Mouse (Mus musculus): ENCODE results near the gene Nol12. TPM values are rescaled to one million over a fixed set of nuclear protein-coding genes. Genes with fewer than 3 reads are reported as not detected.

Nol12 gene
- total and polyA plus RNA-seq, 3 experiments: 13.7 to 91.1 (median 33.2) TPM

- peak overlapping the region; percentile 93 to 98 (median 96) for H3K4me3 ChIP-seq (replicated peaks in 1 of 3; ENCODE audit: low read depth in 2 of 3, low read length in 2 of 3, poor library complexity in 1 of 3)
- H3K79me2 ChIP-seq (replicated peaks; ENCODE audit: control insufficient read depth, extremely low read depth, insufficient read depth, poor library complexity, severe bottlenecking): peaks cover 6% of the 10 kb centered on the region; the same call in 1 of the 2 replicates
- H3K36me3 ChIP-seq (replicated peaks in 1 of 2; ENCODE audit: control insufficient read depth in 1 of 2, insufficient read depth in 1 of 2, low read length in 1 of 2): peaks cover 12 to 35% of the 10 kb centered on the region in 2 experiments
- peak; percentile 23; the same call in 1 of the 2 replicates for TF ChIP-seq ETS1 (conservative IDR thresholded peaks at IDR 0.05; ENCODE audit: low read depth, low read length)
- TF ChIP-seq POLR2A (IDR thresholded peaks at IDR 0.05; ENCODE audit: low read depth, low read length): peak; percentile 51
- no peak for TF ChIP-seq ZNF384 (IDR thresholded peaks at IDR 0.05; ENCODE audit: low read depth, low read length)
- TF ChIP-seq NRF1 (IDR thresholded peaks at IDR 0.05; ENCODE audit: low read depth, low read length): peak; percentile 85
- peak; percentile 22 for TF ChIP-seq IRF4 (IDR thresholded peaks at IDR 0.05; ENCODE audit: low read depth, low read length)
- peak; percentile 85; the same call in 1 of the 2 replicates for TF ChIP-seq MXI1 (IDR thresholded peaks at IDR 0.05; ENCODE audit: low read depth, low read length)
- peak; percentile 7; the same call in 1 of the 2 replicates for TF ChIP-seq ELF1 (IDR thresholded peaks at IDR 0.05; ENCODE audit: low read depth, low read length)
- no peak for TF ChIP-seq PAX5 (IDR thresholded peaks at IDR 0.05; ENCODE audit: low read length)
- TF ChIP-seq MAFK (IDR thresholded peaks at IDR 0.05; ENCODE audit: insufficient replicate concordance, low read length): no peak
- TF ChIP-seq UBTF (IDR thresholded peaks at IDR 0.05; ENCODE audit: low read depth, low read length): 0 out of 2 replicates have a peak, but pooled peaks have one; percentile 63
- 0 out of 2 replicates have a peak, but pooled peaks have one; percentile 11 for TF ChIP-seq BHLHE40 (IDR thresholded peaks at IDR 0.05; ENCODE audit: low read depth, low read length)
- TF ChIP-seq SIN3A (IDR thresholded peaks at IDR 0.05; ENCODE audit: low read length): peak; percentile 46; the same call in 1 of the 2 replicates
- no peak for TF ChIP-seq POLR2AphosphoS2 (IDR thresholded peaks at IDR 0.05; ENCODE audit: low read depth, low read length)
- no peak for TF ChIP-seq EP300 (IDR thresholded peaks at IDR 0.05; ENCODE audit: low read length)
- TF ChIP-seq TCF12 (IDR thresholded peaks at IDR 0.05; ENCODE audit: low read depth, low read length): peak; percentile 36; the same call in 1 of the 2 replicates
- TF ChIP-seq ZMIZ1 (IDR thresholded peaks at IDR 0.05; ENCODE audit: low read depth, low read length): 0 out of 2 replicates have a peak, but pooled peaks have one; percentile 41
- TF ChIP-seq MEF2A (IDR thresholded peaks at IDR 0.05; ENCODE audit: borderline replicate concordance, low read depth, low read length): 0 out of 2 replicates have a peak, but pooled peaks have one; percentile 10
- no peak for TF ChIP-seq KAT2A (IDR thresholded peaks at IDR 0.05; ENCODE audit: insufficient replicate concordance, low read length)
- TF ChIP-seq ZC3H11A (IDR thresholded peaks at IDR 0.05; ENCODE audit: low read depth, low read length): no peak
- no peak for TF ChIP-seq HCFC1 (IDR thresholded peaks at IDR 0.05; ENCODE audit: low read depth, low read length)
- no peak for TF ChIP-seq TBP (conservative IDR thresholded peaks at IDR 0.05; ENCODE audit: low read depth, low read length)
- peak; percentile 35; the same call in 1 of the 2 replicates for TF ChIP-seq MAZ (IDR thresholded peaks at IDR 0.05; ENCODE audit: low read depth, low read length)
- TF ChIP-seq SMC3 (IDR thresholded peaks at IDR 0.05; ENCODE audit: low read depth, low read length): no peak
- no peak for TF ChIP-seq GABPA (IDR thresholded peaks at IDR 0.05; ENCODE audit: insufficient replicate concordance, low read depth, low read length)
- TF ChIP-seq MAX (IDR thresholded peaks at IDR 0.05; ENCODE audit: low read length): 0 out of 2 replicates have a peak, but pooled peaks have one; percentile 22
- H3K27ac ChIP-seq (ENCODE audit: insufficient read depth, low read depth): peak overlapping the region; percentile 95
- peaks cover 18 to 32% of the 10 kb centered on the region in 2 experiments for H3K4me1 ChIP-seq (ENCODE audit: control insufficient read depth in 1 of 2, insufficient read depth in 2 of 2)
- H3K9me3 ChIP-seq (replicated peaks; ENCODE audit: low read length): no peaks in the 10 kb centered on the region
- peak; percentile 88 for DNase-seq (ENCODE audit: extremely low read depth)
- peak overlapping the region; percentile 75 for H3K4me2 ChIP-seq (ENCODE audit: insufficient read depth, low read depth, poor library complexity, severe bottlenecking)
- no peaks in the 10 kb centered on the region for H3K27me3 ChIP-seq (replicated peaks)
- peak overlapping the region; percentile 92 for H3K9ac ChIP-seq (ENCODE audit: insufficient read depth, low read depth)
- in situ Hi-C loops (cut with MboI; ENCODE audit: low pct_ligation_motif_present, low pct_unique_long_range_greater_than_20kb, low sequenced_read_pairs) (no loop called here), dilution Hi-C loops (cut with MboI; ENCODE audit: extremely low pct_ligation_motif_present, extremely low pct_unique_long_range_greater_than_20kb, low sequenced_read_pairs) (no loop called here)
These were observed 48.9 kb downstream of the Nol12 start for GRCm38 (mm10) chr15:78983436-78984285.
